Mouse (Mus musculus) skeletal muscle tissue, postnatal 0 days (tissue): ENCODE measurements around the gene Il17c. TPM values are rescaled to one million over a fixed set of nuclear protein-coding genes. Genes with fewer than 3 reads are reported as not detected.

Experiments
- microRNA-seq, 2 experiments: library from miRNA; unstranded; fragments of <30 nt; microRNA quantifications; one replicate each; pipeline ENCODE4; 2016
- polyA plus RNA-seq: library from polyadenylated mRNA; unstranded; fragments of >200 nt; fragmentation: Nextera tagmentation; extraction: Ambion mirVana; gene quantifications from 2 replicates; pipeline ENCODE4 v1.2.1, GENCODE M21; 2015

The Il17c gene
- polyA plus RNA-seq, result not detected in 2 replicates

DNA sequence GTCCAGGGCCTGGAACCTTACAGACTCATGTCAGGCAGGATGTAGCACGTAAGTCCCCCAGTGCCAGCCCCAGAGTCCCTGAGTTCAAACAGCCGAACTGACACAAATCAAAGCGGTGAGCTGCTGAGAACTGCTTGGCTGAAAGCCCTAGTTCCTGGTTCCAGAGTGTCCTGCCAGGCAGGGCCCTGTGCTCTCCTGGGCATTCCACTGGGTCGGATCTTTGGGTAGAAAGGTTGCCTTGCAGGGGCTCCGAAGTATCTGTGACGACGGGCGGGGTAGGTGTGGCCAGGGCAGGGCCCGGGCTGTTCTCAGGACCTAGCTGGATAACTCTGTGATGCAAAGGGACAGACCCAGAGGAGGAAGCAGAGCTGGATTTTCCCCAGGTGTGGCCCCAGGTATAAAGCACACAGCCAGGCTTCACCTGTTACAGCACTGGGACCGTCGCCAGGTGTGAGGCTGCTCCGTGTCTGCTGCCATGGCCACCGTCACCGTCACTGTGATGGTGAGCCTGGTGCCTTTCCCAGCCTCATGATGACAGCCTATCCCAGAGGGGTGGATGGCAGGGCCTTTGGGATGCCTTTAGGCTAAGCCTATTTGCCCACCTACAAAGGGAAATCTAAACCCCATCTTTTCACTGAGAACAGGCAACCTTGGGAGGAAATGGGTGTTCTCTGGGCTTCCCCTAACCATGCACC is at the start of gene Il17c:
Il17c (plus strand) TSS at position 645 of the 695 bp plus-strand sequence.

DNA sequence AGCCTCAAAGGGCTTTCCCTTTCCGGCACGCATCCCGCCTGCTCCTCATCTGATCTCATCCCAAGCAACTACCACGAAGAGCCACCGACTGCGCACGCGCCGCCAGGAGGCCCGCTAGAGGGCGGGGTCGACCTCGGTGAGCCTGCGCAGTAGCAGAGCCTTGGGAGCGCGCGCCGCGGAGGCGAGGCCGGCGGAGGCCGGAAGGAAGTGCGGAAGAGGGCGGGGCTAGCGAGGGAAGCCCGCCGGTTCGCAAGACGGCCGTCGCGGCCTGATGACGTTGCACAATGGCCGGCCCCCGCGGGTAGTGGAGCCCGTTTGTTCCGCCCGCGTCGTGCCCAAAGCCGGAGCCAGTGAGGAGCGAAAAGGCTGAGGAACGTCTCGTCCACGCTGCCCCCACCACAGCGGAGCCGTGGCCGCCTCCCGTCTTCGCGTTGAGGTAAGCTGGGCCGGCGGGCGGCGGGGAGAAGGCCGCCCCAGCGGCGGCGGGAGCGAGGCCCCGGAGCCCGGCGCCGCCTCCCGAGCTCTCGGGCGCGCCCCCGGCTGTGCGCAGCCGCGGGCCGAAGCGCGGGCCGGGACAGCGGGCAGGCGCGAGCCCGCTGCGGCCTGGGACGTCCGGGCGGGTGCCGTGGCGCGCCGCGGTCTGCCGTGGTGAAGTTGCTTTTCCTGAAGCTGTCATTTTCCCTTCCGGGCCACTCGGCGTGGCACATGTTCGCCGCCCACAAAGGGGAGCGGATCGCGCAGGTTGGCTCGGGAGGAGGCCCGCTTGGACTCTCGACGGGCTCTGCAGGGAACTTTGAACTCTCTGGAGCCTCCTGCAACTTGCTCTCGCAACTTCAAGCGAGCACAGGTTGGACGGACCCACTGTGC is 45.2 kb upstream of the Il17c start, which contains the start of gene Zc3h18:
Zc3h18 (plus strand) TSS at position 245 of the 867 bp plus-strand sequence.

DNA sequence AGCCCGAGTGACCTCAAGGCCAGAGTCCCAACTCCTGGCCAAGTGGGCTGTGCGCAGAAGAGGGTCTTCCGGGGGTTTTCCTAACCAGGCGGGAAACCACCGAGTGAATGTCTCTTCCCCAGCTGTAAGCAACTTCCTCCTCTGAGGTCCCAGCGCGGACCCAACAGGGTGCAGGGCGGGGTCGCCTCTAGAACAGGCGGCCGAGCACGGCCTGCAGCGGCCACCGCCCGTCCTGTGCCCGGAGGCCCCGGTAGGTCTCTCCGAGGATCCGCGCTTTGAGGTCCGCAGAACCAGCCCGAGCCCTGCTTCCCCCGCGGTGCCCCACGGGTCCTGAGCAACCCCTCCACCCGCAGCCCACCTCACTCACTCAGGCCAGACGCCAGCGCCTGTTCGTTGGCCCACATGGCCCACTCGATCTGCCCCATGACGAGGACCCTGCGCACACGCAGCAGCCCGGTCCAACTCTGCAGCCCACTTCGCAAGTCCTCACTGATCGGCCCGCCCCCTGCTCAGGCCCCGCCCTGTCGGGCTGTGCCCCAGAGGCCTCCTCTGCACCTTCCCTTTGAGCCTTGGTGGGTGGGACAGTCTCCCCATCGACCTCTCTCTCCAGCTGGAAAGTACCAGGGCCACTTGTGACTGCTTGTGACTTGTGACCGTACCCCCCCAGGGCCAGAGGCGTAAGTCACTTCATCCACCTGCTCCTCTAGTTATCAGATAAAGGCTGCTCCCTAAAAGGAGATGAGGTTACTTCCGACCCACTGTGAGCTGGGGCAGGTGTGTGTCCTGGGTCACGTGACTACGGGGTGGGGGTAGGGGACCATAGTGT is 10.8 kb downstream of the Il17c start, which contains the start of gene Cyba:
Cyba (minus strand) TSS at position 488 of the 826 bp plus-strand sequence.

DNA sequence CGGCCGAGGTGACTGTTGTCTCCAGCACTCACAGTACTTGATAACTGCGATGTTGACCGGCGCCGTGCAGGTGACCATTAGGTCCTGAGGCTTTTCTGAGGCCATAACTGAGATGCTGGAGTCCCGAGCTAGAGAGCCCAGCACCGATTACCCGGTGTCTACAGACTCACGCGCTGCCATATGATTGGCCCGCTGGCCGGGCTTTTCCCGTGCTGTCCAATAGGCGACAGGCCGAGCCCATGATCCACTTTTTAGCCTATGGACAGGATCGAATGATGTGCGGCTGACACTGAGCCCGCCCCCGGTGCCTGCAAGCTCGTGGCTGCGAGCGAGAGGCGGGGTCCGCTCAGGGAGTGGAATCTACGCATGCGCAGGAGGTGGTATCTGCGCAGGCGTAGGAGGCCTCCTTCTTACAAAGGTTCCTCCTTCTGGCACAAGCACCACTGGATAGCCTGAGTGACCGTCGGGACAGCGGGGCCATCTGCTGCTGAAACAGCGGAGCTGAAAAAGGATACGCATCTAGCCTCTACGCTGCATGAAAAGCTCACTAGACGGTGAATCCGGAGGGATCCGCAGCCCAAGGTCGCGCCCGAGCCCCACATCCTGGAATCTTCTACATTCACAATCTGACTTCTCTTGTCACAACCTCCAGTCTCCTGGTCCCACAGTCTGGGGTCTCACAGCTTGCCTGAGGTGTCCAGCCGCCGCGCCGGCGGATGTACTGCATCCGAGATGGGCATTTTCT is 21.6 kb downstream of the Il17c start, which contains the start of gene Mvd:
Mvd (minus strand) TSS at position 161 of the 745 bp plus-strand sequence.

DNA sequence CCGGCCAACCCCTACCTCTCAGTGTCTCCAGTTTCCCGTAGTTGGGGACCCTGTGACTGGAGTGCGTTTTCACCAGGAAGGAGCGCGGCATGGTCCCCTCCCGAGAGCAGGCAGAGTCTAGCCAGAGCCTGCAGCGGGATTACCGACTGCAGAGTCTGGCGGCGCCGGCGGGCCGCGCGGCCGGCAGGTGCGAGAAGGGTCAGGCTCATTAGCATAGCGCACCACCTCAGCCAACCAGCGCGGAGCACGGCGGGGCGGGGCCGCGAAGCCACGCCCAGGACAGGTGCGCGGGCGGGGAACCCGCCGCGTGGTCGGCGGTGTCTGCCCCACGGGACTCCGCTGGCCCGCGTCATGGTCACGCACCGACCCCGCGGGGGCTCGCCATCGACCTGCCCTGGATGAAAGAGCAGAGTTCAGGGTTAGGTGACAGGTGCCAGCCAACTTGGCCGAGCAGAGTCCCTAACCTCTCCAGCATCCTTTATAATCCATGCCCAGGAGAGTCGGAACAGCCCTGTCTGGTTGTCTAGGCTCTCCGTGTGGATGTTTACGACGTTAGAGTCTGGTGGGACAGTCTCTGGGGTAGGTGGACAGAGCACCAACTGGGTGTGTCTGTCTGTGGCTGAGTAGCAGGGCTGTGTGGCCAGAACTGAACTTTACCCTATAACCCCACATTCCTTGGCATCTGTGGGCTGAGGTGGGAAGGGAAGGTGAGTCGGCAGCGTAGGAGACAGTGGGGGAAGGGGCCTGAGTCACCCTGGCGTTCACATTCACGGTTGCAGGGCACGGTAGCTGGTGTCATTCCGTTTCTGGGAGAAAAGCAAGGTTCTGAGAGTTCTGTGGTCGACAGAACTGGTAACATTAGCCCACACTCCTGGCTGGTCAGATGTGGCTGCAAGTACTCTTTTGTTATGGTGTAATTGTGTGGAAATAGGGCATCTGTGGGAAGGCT is 39.0 kb downstream of the Il17c start, which contains the start of gene Snai3:
Snai3 (minus strand) TSS at position 210 of the 949 bp plus-strand sequence.

Small RNA genes lying within 50 kb of the gene (microRNA-seq; reads per million reads assigned to microRNA genes)
- 0 reads per million in 2 experiments for gene Gm24366

Other genes with a start within 250 kb of the Il17c start
- 0.55 and 0.62 TPM in 2 replicates for gene Zfpm1, start 139.9 kb upstream of the Il17c start, polyA plus RNA-seq
- gene Trhr2, start 61.3 kb upstream of the Il17c start, polyA plus RNA-seq, result not detected in 2 replicates
- gene Zc3h18, start 45.4 kb upstream of the Il17c start, polyA plus RNA-seq, result 17.3 and 20.0 TPM in 2 replicates
- gene Cyba, start 10.9 kb downstream of the Il17c start, polyA plus RNA-seq, result 136 and 150 TPM in 2 replicates
- 9.0 and 12.3 TPM in 2 replicates for gene Mvd, start 21.4 kb downstream of the Il17c start, polyA plus RNA-seq
- gene Snai3, start 38.7 kb downstream of the Il17c start, polyA plus RNA-seq, result 7.4 and 8.9 TPM in 2 replicates
- gene Rnf166, start 54.0 kb downstream of the Il17c start, polyA plus RNA-seq, result 47.5 and 50.2 TPM in 2 replicates
- gene Ctu2, start 54.1 kb downstream of the Il17c start, polyA plus RNA-seq, result 19.5 and 25.7 TPM in 2 replicates
- gene Piezo1, start 129.3 kb downstream of the Il17c start, polyA plus RNA-seq, result 10.5 and 13.1 TPM in 2 replicates
- 7.2 and 9.0 TPM in 2 replicates for gene Cdt1, start 146.0 kb downstream of the Il17c start, polyA plus RNA-seq
- 60.6 and 73.1 TPM in 2 replicates for gene Aprt, start 154.9 kb downstream of the Il17c start, polyA plus RNA-seq
- gene Galns, start 189.4 kb downstream of the Il17c start, polyA plus RNA-seq, result 6.2 and 8.3 TPM in 2 replicates
- 50.7 and 61.0 TPM in 2 replicates for gene Trappc2l, start 189.6 kb downstream of the Il17c start, polyA plus RNA-seq
- not detected in 2 replicates for gene Pabpn1l, start 200.7 kb downstream of the Il17c start, polyA plus RNA-seq